ENCODE assay signal across 1 mouse cellular context in the genomic region with DNA sequence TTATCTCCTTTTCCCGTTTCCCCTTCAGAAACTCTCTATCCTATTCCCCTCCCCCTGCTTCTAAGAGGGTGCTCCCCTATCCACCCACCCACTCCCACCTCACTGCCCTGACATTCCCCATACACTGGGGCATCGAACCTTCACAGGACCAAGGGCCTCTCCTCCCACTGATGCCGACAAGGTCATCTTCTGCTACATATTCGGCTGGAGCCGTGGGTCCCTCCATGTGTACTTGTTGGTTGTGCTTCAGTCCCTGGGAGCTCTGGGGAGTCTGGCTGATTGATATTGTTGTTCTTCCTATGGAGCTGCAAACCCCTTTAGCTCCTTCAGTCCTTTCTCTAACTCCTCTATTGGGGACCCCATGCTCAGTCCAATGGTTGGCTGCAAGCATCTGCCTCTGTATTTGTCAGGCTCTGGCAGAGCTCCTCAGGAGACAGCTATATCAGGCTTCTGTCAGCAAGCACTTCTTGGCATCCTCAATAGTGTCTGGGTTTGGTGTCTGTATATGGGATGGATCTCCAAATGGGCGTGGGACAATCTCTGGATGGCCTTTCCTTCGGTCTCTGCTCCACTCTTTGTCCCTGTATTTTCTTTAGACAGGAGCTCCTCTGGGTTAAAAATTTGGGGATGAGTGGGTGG. TPM values are rescaled to one million over a fixed set of nuclear protein-coding genes. Genes with fewer than 3 reads are reported as not detected.
"Had no signal": no experiment of that assay in that cellular context is flagged by ENCODE, and none has a peak within 500 bp of the region (broad histone marks: within the 10 kb centered on the region; RNA-seq: fewer than 3 reads in every experiment).

No protein-coding gene starts in this region.

RNA-seq across cellular contexts. Expression of a gene that starts 34.7 kb away (rescaled TPM):
- polyA plus RNA-seq: inflammation-experienced regulatory T-cells, adult 6 months had no signal
